Mouse (Mus musculus) forebrain, postnatal 0 days (tissue): ENCODE measurements around the gene Gpr183. TPM values are rescaled to one million over a fixed set of nuclear protein-coding genes. Genes with fewer than 3 reads are reported as not detected.

ENCODE experiments used
- ATAC-seq: fragments of 200-750 bp; cut with Nextera tagmentation; 2 replicates; pipeline ENCODE4 v1.8.0; 2017; ENCODE audit warnings: mild to moderate bottlenecking, moderate library complexity
- DNase-seq: peaks from one replicate; pipeline ENCODE4 v3.0.0-alpha.2; 2015
- H3K27ac ChIP-seq: fragments of 300-500 bp; sonication (generic); 2 replicates; pipeline ENCODE4 v1.5.1; 2014; ENCODE audit warnings: low read depth, mild to moderate bottlenecking, antibody characterized with exemption, low read length, moderate library complexity, mixed read lengths
- H3K27me3 ChIP-seq: fragments of 300-500 bp; sonication (generic); 2 replicates; pipeline ENCODE4 v1.6.1; 2014; ENCODE audit warnings: mild to moderate bottlenecking, low read length, mixed read lengths; ENCODE audit not compliant: insufficient read depth
- H3K36me3 ChIP-seq: fragments of 300-500 bp; sonication (generic); 2 replicates; pipeline ENCODE4 v1.6.1; 2014; ENCODE audit warnings: mild to moderate bottlenecking, moderate library complexity; ENCODE audit not compliant: insufficient read depth
- H3K4me1 ChIP-seq: fragments of 300-500 bp; sonication (generic); 2 replicates; pipeline ENCODE4 v1.6.1; 2014; ENCODE audit warnings: antibody characterized with exemption; ENCODE audit not compliant: insufficient read depth
- H3K4me2 ChIP-seq: fragments of 300-500 bp; sonication (generic); 2 replicates; pipeline ENCODE4 v1.6.1; 2014; ENCODE audit warnings: low read depth, mild to moderate bottlenecking, moderate library complexity
- H3K4me3 ChIP-seq: fragments of 300-500 bp; sonication (generic); 2 replicates; pipeline ENCODE4 v1.5.1; 2014; ENCODE audit warnings: low read depth, low read length, mixed read lengths
- H3K9ac ChIP-seq: fragments of 300-500 bp; sonication (generic); 2 replicates; pipeline ENCODE4 v1.6.1; 2014; ENCODE audit warnings: mild to moderate bottlenecking
- H3K9me3 ChIP-seq: fragments of 300-500 bp; sonication (generic); 2 replicates; pipeline ENCODE4 v1.6.1; 2016; ENCODE audit warnings: low read length
- CTCF ChIP-seq: sonication (generic); IDR thresholded peaks from 2 replicates; pipeline ENCODE4 v1.5.1; 2016; ENCODE audit warnings: antibody characterized with exemption, control low read depth, low read depth
- WGBS: fragments of 180-500 bp; shearing (Covaris S2); extraction: QIAGEN DNeasy Blood & Tissue Kit; methylation state at CpG from one replicate; pipeline ENCODE4 v1.1.7; 2014; 5-methylcytosine and 5-hydroxymethylcytosine counted together
- polyA plus RNA-seq: library from polyadenylated mRNA; unstranded; fragments of >200 nt; fragmentation: Nextera tagmentation; extraction: Ambion mirVana; gene quantifications from 2 replicates; pipeline ENCODE4 v1.2.1, GENCODE M21; 2015
- total RNA-seq: library from RNA; depleted of rRNA; stranded (reverse); fragments of >200 nt; gene quantifications from 2 replicates; pipeline ENCODE4 v1.2.3, GENCODE M21; 2014

The Gpr183 gene
- total and polyA plus RNA-seq, 2 experiments from 2014 or later = 0.52 to 0.74 TPM

DNA sequence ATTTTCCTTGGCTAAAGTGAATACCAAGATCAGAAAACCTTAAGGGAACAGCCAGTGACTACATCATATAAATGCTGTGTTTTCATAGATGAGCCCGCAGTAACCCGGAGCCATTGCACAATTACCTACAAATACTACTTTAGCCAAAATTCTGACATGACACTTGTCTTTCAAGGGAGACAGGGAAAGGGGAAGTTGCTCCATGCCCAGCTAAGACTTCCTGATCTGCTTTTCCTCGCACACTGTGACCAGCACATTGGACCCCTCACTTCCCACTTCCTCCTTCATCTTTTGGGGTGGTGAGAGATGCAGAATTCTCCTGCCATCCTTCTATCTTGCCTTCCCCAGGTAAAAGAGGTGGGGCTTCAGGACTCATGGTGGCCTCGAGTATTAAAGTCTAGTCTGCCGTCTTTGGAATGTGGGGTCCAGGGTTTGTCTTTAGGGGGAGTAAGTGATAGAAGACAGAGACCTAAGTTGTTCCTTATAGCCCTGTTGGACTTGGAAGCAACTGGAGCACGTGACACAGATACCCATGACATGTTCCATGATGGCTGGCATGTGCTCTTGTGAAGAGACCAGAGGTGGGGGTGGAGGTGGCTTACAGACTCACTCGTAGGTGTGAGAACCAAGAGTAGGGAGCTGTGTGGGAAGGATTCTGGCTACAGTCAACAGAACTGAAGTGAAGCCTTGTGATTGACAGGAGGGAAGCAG, 30.0 kb upstream of the Gpr183 start:
- no peak for DNase-seq
- no peaks in the 10 kb centered on the region for H3K27me3 ChIP-seq
- no peak overlapping the region for H3K4me2 ChIP-seq
- no peak for ATAC-seq
- no peak overlapping the region for H3K9ac ChIP-seq
- peaks cover 15% of the 10 kb centered on the region for H3K36me3 ChIP-seq
- no peak overlapping the region for H3K27ac ChIP-seq
- no peaks in the 10 kb centered on the region for H3K9me3 ChIP-seq
- 94% methylated on average over 7 of the region's 7 CpGs for WGBS
- no peak for TF ChIP-seq CTCF
- no peaks in the 10 kb centered on the region for H3K4me1 ChIP-seq
- no peak overlapping the region for H3K4me3 ChIP-seq

DNA sequence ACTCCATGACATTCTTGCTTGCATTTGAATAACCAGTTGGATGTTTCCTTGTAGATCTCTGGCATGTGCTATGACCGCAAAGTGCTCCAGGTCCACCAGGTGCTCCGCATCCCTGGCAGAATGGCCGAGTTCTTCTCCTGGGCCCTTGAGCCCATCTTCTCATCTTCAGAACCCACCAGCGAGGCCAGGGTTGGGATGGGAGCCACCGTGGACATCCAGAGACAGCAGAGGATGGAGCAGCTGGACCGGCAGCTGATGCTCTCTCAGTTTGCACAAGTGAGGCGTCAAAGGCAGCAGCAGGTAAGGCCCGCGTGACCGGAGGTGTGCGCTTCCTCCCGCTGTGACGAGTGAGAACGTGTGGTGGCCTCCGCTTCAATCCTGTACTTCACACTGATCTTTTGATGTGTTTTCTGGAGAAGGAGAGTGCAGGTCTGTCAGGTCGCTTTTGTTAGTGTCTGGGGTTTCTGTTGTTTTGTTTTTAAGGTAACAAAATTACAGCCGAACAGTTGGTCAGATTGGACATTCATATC, 29.2 kb upstream of the Gpr183 start:
- no peak overlapping the region for H3K27ac ChIP-seq
- no peak for TF ChIP-seq CTCF
- no peaks in the 10 kb centered on the region for H3K4me1 ChIP-seq
- DNase-seq = no peak
- H3K4me2 ChIP-seq = no peak overlapping the region
- H3K4me3 ChIP-seq = no peak overlapping the region
- 94% methylated on average over 17 of the region's 17 CpGs for WGBS
- no peaks in the 10 kb centered on the region for H3K27me3 ChIP-seq
- ATAC-seq = no peak
- peaks cover 15% of the 10 kb centered on the region for H3K36me3 ChIP-seq
- no peaks in the 10 kb centered on the region for H3K9me3 ChIP-seq
- no peak overlapping the region for H3K9ac ChIP-seq

DNA sequence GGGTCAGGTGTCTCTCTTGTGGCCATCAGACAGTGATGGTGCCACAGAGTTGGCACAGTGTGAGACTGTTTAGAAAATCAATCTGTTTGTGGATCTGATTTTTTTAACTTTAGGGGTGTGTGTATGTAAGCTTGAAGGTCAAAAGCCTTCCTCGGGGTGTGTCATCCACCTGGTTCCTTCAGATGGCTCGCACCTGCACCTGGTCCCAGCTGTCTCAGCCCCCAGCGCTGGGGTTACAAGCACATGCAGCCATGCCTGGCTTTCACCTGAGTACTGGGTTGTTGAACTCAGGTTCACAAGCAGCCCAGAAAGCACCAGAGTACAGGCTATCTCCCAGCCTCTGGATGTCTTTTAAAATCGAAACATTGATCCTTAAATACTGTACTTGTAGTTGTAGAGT, 28.6 kb upstream of the Gpr183 start:
- no peak for TF ChIP-seq CTCF
- no peak overlapping the region for H3K4me2 ChIP-seq
- 97% methylated on average over 4 of the region's 4 CpGs for WGBS
- peaks cover 15% of the 10 kb centered on the region for H3K36me3 ChIP-seq
- no peaks in the 10 kb centered on the region for H3K4me1 ChIP-seq
- H3K27me3 ChIP-seq = no peaks in the 10 kb centered on the region
- H3K4me3 ChIP-seq = no peak overlapping the region
- no peak for DNase-seq
- H3K9me3 ChIP-seq = no peaks in the 10 kb centered on the region
- no peak for ATAC-seq
- H3K27ac ChIP-seq = no peak overlapping the region
- H3K9ac ChIP-seq = no peak overlapping the region

DNA sequence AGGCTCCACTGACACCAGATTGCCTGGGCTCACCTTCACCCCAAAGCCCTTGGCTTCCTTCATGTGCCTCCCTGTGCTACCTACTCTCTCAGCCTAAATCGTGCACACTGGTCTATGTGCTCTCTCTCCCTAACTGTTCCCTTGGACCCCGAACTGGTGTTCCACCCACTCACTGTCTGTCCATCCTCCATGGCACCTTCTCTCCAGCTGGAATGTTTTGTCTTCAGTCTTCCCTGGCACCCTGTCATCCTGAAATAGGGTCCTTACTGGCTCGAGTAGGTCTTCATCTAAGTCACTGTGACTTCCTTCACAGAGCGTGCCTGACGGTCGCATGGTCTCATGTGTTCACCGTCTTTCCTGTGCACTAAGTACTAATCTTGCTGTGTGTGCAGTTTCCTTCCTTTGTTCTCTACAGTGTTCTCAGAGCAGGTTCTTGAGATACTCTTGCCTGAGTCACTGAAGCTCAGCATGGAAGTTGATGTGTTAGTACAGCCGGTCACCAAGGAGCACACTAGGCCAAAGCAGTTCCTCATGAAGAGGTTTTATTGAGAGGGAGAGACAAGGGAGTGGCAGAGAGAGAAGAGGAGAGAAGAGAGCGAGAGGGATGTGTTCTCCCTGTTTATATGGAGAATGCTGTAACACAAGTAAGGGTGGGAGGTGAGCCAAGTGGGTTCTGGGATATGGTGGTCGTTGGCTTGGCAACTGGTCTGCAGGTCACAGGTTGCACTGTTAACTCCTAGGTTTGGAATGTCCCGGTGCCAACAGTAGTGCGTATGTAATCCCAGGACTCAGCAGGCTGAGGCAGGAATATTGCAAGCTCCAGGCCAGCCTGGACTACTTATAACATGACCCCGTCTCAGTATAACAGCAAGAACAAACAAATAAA, 27.6 kb upstream of the Gpr183 start:
- Histone ChIP-seq H3K9me3 (no peaks in the 10 kb centered on the region), H3K36me3 (peaks cover 15% of the 10 kb centered on the region), H3K9ac (no peak overlapping the region), H3K4me1 (no peaks in the 10 kb centered on the region), H3K4me2 (no peak overlapping the region), H3K27me3 (no peaks in the 10 kb centered on the region), H3K4me3 (no peak overlapping the region), H3K27ac (no peak overlapping the region)
- ATAC-seq (no peak), DNase-seq (no peak)
- TF ChIP-seq CTCF = no peak
- 90% methylated on average over 13 of the region's 13 CpGs for WGBS

DNA sequence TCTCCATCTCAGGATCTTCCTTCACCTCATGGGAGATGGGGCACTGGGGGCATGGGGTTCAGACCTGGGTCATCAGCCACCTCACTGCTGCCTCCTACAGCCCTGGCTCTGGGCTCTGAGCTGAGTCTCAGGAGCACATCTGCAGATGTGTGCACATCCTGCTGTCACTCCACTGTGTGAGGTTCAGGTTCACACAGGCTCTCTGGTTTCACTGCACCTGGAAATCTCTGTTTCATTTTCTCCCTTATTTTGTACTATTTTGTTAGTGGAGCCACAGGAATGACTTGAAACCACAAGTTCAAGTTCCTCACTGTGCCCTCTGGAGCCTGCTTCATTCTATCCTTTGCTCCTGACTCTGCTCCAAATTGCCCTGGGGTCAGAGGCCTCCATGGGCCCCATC, 26.9 kb upstream of the Gpr183 start:
- no peak overlapping the region for H3K9ac ChIP-seq
- H3K4me2 ChIP-seq = no peak overlapping the region
- TF ChIP-seq CTCF = no peak
- H3K4me3 ChIP-seq = no peak overlapping the region
- H3K36me3 ChIP-seq = peaks cover 15% of the 10 kb centered on the region
- DNase-seq = no peak
- no peak for ATAC-seq
- H3K27me3 ChIP-seq = no peaks in the 10 kb centered on the region
- H3K4me1 ChIP-seq = no peaks in the 10 kb centered on the region
- H3K9me3 ChIP-seq = no peaks in the 10 kb centered on the region
- H3K27ac ChIP-seq = no peak overlapping the region

DNA sequence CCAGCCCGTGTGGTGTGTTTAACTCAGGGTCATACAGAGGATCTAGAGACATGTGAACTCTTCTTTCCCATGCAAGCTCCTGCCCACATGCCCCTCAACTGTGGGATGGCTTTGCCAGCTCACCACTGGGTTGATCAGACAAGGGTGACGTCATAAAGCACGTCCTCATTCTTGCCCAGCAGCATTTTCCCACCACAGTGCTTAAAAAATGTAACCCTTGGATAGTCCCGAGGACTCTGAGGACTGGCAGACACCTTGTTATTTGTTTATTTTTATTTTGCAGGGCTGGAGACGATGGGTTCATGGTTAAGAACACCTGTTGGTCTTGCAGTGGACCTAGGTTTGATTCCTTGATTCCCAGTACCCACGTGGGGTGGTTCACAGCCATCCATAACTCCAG, 25.9 kb upstream of the Gpr183 start:
- no peak overlapping the region for H3K9ac ChIP-seq
- H3K4me1 ChIP-seq = no peaks in the 10 kb centered on the region
- TF ChIP-seq CTCF = no peak
- DNase-seq = no peak
- no peaks in the 10 kb centered on the region for H3K9me3 ChIP-seq
- H3K27ac ChIP-seq = no peak overlapping the region
- 93% methylated on average over 6 of the region's 6 CpGs for WGBS
- H3K27me3 ChIP-seq = no peaks in the 10 kb centered on the region
- no peak overlapping the region for H3K4me2 ChIP-seq
- peaks cover 14% of the 10 kb centered on the region for H3K36me3 ChIP-seq
- H3K4me3 ChIP-seq = no peak overlapping the region
- ATAC-seq = no peak

DNA sequence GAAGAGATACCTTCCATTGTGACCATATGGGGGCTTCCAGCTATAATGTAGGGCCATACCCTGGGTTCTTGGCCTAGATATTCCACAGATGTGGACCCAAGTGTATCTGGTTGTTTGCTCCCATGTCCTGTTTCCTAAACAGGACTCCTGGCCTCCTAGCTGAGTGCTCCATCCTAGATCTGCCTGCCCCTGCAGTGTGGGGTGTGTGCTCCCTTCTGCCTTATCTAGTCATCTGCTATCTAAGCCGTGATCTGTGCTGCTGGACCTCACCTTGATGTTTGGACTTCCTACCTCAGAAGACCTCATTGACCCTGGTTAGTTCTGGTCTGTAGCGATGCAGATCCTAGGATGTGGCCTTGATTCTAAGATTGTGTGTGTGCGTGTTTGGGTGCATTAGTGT, 24.9 kb upstream of the Gpr183 start:
- H3K27ac ChIP-seq = no peak overlapping the region
- ATAC-seq (no peak), DNase-seq (no peak)
- no peak for TF ChIP-seq CTCF
- H3K27me3 ChIP-seq = no peaks in the 10 kb centered on the region
- no peak overlapping the region for H3K4me3 ChIP-seq
- H3K4me1 ChIP-seq = no peaks in the 10 kb centered on the region
- H3K36me3 ChIP-seq = peaks cover 8% of the 10 kb centered on the region
- WGBS = 97% methylated on average over 3 of the region's 3 CpGs
- H3K4me2 ChIP-seq = no peak overlapping the region
- H3K9ac ChIP-seq = no peak overlapping the region
- H3K9me3 ChIP-seq = no peaks in the 10 kb centered on the region
